Mouse (Mus musculus) hindbrain, embryonic 14.5 days (tissue): ENCODE data around the gene Slc5a5. TPM values are rescaled to one million over a fixed set of nuclear protein-coding genes. Genes with fewer than 3 reads are reported as not detected.

Experiments used
- ATAC-seq: fragments of 200-750 bp; cut with Nextera tagmentation; 2 replicates; pipeline ENCODE4 v1.8.0; 2017; ENCODE audit warnings: moderate number of reproducible peaks, mild to moderate bottlenecking, moderate TSS enrichment, moderate library complexity; ENCODE audit not compliant: low FRiP score
- DNase-seq: peaks from one replicate; pipeline ENCODE4 v3.0.0-alpha.2; 2015; ENCODE audit warnings: low spot score
- H3K27ac ChIP-seq: fragments of 300-500 bp; sonication (generic); 2 replicates; pipeline ENCODE4 v1.5.1; 2014; ENCODE audit warnings: mild to moderate bottlenecking, moderate library complexity
- H3K27me3 ChIP-seq: fragments of 300-500 bp; sonication (generic); 2 replicates; pipeline ENCODE4 v1.6.1; 2014; ENCODE audit warnings: mild to moderate bottlenecking, low read length, mixed read lengths; ENCODE audit not compliant: control insufficient read depth, insufficient read depth
- H3K36me3 ChIP-seq: fragments of 300-500 bp; sonication (generic); replicated peaks from 2 replicates; pipeline ENCODE4 v1.6.1; 2014; ENCODE audit not compliant: control insufficient read depth, insufficient read depth
- H3K4me1 ChIP-seq: fragments of 300-500 bp; sonication (generic); replicated peaks from 2 replicates; pipeline ENCODE4 v1.6.1; 2014; ENCODE audit warnings: antibody characterized with exemption, low read length, mixed read lengths; ENCODE audit not compliant: control insufficient read depth, insufficient read depth
- H3K4me2 ChIP-seq: fragments of 300-500 bp; sonication (generic); replicated peaks from 2 replicates; pipeline ENCODE4 v1.6.1; 2014; ENCODE audit warnings: mild to moderate bottlenecking, moderate library complexity
- H3K4me3 ChIP-seq: fragments of 300-500 bp; sonication (generic); replicated peaks from 2 replicates; pipeline ENCODE4 v1.5.1; 2014; ENCODE audit warnings: mild to moderate bottlenecking, low read length
- H3K9ac ChIP-seq: fragments of 300-500 bp; sonication (generic); 2 replicates; pipeline ENCODE4 v1.6.1; 2014
- H3K9me3 ChIP-seq: fragments of 300-500 bp; sonication (generic); 2 replicates; pipeline ENCODE4 v1.6.1; 2016; ENCODE audit warnings: low read length; ENCODE audit not compliant: control insufficient read depth
- WGBS: fragments of 180-500 bp; shearing (Covaris S2); extraction: QIAGEN DNeasy Blood & Tissue Kit; methylation state at CpG from one replicate; pipeline ENCODE4 v1.1.7; 2014; 5-methylcytosine and 5-hydroxymethylcytosine counted together
- polyA plus RNA-seq: library from polyadenylated mRNA; unstranded; fragments of >200 nt; fragmentation: Nextera tagmentation; extraction: Ambion mirVana; gene quantifications from 2 replicates; pipeline ENCODE4 v1.2.1, GENCODE M21; 2014

Gene Slc5a5
- polyA plus RNA-seq, 1 experiment from 2014 or later, result 1.5 TPM

DNA sequence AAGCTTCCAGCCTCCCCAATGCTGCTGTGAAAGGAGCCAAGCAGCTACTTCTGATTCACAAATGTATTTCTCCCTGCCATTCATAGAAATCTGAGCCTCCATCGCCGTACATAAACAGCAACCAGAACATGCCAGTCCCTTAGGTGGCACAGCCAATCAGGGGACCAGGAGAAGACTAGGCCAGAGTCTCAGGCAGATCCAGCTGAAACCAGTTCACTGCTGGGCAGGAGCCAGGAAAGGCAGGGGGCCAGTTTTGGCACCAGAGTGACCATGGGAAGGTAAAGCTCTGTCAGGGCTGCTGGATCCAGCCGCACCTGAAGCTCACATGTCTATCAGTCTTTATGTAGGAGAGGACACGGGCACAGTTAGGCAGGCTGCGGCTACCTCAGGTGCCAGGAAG is 1.9 kb downstream of the Slc5a5 start:
- Histone ChIP-seq H3K4me3 (no peak overlapping the region), H3K9ac (no peak overlapping the region), H3K27me3 (peaks cover 54% of the 10 kb centered on the region), H3K27ac (no peak overlapping the region), H3K4me1 (peaks cover 8% of the 10 kb centered on the region), H3K36me3 (peaks cover 30% of the 10 kb centered on the region), H3K9me3 (0 out of 2 replicates have a peak, but pooled peaks cover 3% of the 10 kb centered on the region), H3K4me2 (no peak overlapping the region)
- no peak for DNase-seq
- ATAC-seq, result no peak
- WGBS, result 92% methylated on average over 5 of the region's 5 CpGs

DNA sequence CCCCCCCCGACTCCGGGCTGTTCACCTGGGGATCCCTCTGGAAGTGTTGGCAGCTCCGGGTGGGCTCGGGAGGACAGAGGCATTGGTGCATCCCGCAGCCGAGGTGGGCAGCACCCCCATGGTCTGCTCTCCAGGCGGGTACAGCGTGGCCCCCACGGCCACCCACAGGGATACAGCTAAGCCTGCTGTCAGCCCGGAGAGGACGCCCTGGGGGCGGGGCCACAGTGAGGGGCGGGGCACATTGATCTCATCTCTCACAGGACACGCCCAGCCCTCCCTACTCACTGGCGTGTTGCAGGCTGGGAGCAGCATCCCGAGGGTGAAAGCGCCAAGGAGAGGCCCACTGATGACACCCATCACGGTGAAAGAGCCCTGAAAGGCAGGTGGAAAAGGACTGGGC is 4.9 kb downstream of the Slc5a5 start:
- Histone ChIP-seq H3K4me1 (peaks cover 7% of the 10 kb centered on the region), H3K9me3 (0 out of 2 replicates have a peak, but pooled peaks cover 3% of the 10 kb centered on the region), H3K4me3 (no peak overlapping the region), H3K27ac (no peak overlapping the region), H3K36me3 (0 out of 2 replicates have a peak, but pooled peaks cover 3% of the 10 kb centered on the region), H3K9ac (no peak overlapping the region), H3K4me2 (no peak overlapping the region), H3K27me3 (peaks cover 29% of the 10 kb centered on the region)
- ATAC-seq, result no peak
- no peak for DNase-seq
- WGBS, result 6% methylated on average over 18 of the region's 18 CpGs

DNA sequence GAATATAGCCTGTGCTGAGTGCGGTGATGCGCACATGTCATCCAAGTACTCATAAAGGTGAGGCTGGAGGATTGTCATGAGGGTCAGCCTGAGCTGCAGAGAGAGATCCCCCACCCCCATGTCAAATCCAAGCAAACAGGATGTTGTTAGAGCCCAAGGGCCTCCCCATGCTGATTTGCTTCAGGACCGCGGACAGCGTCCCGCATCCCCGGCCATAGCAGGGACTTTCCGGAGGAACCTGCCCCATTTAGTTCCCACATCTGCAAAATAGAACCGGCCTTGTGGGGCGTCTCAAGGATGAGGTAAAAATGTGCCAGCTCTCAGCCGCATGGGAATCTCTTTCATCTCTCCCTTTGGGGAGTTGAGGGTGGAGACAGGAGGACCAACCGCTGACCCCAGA is 6.9 kb downstream of the Slc5a5 start:
- Histone ChIP-seq H3K4me2 (no peak overlapping the region), H3K4me1 (no peaks in the 10 kb centered on the region), H3K27me3 (peaks cover 8% of the 10 kb centered on the region), H3K4me3 (no peak overlapping the region), H3K36me3 (0 out of 2 replicates have a peak, but pooled peaks cover 1% of the 10 kb centered on the region), H3K9me3 (0 out of 2 replicates have a peak, but pooled peaks cover 3% of the 10 kb centered on the region), H3K9ac (no peak overlapping the region), H3K27ac (no peak overlapping the region)
- no peak for DNase-seq
- no peak for ATAC-seq
- WGBS, result 22% methylated on average over 12 of the region's 12 CpGs

GRCm38 (mm10) chr8:70884683-70885082 is 7.9 kb downstream of the Slc5a5 start:
- H3K4me1 ChIP-seq, result no peaks in the 10 kb centered on the region
- no peak overlapping the region for H3K4me2 ChIP-seq
- H3K36me3 ChIP-seq, result no peaks in the 10 kb centered on the region
- H3K4me3 ChIP-seq, result no peak overlapping the region
- 0 out of 2 replicates have a peak, but pooled peaks cover 3% of the 10 kb centered on the region for H3K9me3 ChIP-seq
- H3K27ac ChIP-seq, result no peak overlapping the region
- no peaks in the 10 kb centered on the region for H3K27me3 ChIP-seq
- ATAC-seq, result no peak
- 92% methylated on average over 10 of the region's 10 CpGs for WGBS
- DNase-seq, result no peak
- H3K9ac ChIP-seq, result no peak overlapping the region

DNA sequence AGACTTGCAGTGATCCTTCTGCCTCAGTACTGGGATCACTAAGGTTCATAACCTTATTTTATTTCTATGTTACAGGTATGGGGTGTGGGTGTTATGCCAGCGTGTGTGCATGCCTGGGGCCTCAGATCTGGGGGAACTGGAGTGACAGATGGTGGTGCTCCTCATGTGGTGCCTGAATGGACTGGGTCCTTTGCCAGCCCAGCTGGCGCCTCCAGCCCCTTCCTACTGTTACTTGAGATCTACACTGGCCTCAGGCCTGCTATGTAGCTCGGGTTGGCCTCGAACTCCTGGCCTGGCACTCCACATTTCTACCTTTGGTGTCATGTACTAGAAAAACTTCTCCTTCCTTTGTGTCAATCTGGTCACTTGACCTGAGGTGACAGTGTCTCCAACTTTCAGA is 8.4 kb downstream of the Slc5a5 start:
- no peak overlapping the region for H3K27ac ChIP-seq
- 0 out of 2 replicates have a peak, but pooled peaks cover 3% of the 10 kb centered on the region for H3K9me3 ChIP-seq
- no peak for ATAC-seq
- H3K36me3 ChIP-seq, result no peaks in the 10 kb centered on the region
- 80% methylated on average over 4 of the region's 4 CpGs for WGBS
- H3K4me2 ChIP-seq, result no peak overlapping the region
- H3K4me1 ChIP-seq, result no peaks in the 10 kb centered on the region
- no peak overlapping the region for H3K9ac ChIP-seq
- no peak for DNase-seq
- H3K27me3 ChIP-seq, result no peaks in the 10 kb centered on the region
- no peak overlapping the region for H3K4me3 ChIP-seq

- Histone ChIP-seq H3K4me1 (no peaks in the 10 kb centered on the region), H3K4me2 (no peak overlapping the region), H3K9me3 (no peaks in the 10 kb centered on the region), H3K36me3 (no peaks in the 10 kb centered on the region), H3K9ac (no peak overlapping the region), H3K4me3 (no peak overlapping the region), H3K27me3 (no peaks in the 10 kb centered on the region), H3K27ac (no peak overlapping the region)
- DNase-seq, result no peak
- 38% methylated on average over 11 of the region's 11 CpGs for WGBS
- no peak for ATAC-seq
Measured at GRCm38 (mm10) chr8:70880546-70880945, 12.0 kb downstream of the Slc5a5 start.

- Histone ChIP-seq H3K4me1 (no peaks in the 10 kb centered on the region), H3K27me3 (no peaks in the 10 kb centered on the region), H3K27ac (no peak overlapping the region), H3K9ac (0 out of 2 replicates have a peak overlapping the region, but pooled peaks have one; percentile 11), H3K36me3 (no peaks in the 10 kb centered on the region), H3K4me2 (no peak overlapping the region), H3K4me3 (no peak overlapping the region), H3K9me3 (no peaks in the 10 kb centered on the region)
- DNase-seq (no peak), ATAC-seq (no peak)
- 17% methylated on average over 4 of the region's 4 CpGs for WGBS
Measured at GRCm38 (mm10) chr8:70880126-70880525, 12.4 kb downstream of the Slc5a5 start.

- H3K36me3 ChIP-seq, result no peaks in the 10 kb centered on the region
- no peaks in the 10 kb centered on the region for H3K9me3 ChIP-seq
- no peaks in the 10 kb centered on the region for H3K4me1 ChIP-seq
- no peak overlapping the region for H3K4me3 ChIP-seq
- H3K27ac ChIP-seq, result no peak overlapping the region
- no peak for ATAC-seq
- H3K4me2 ChIP-seq, result no peak overlapping the region
- 44% methylated on average over 4 of the region's 4 CpGs for WGBS
- H3K9ac ChIP-seq, result no peak overlapping the region
- no peak for DNase-seq
- no peaks in the 10 kb centered on the region for H3K27me3 ChIP-seq
Measured at GRCm38 (mm10) chr8:70879500-70879899, 13.1 kb downstream of the Slc5a5 start.

- ATAC-seq (no peak), DNase-seq (no peak)
Measured at GRCm38 (mm10) chr8:70878178-70878577, 14.4 kb downstream of the Slc5a5 start.

DNA sequence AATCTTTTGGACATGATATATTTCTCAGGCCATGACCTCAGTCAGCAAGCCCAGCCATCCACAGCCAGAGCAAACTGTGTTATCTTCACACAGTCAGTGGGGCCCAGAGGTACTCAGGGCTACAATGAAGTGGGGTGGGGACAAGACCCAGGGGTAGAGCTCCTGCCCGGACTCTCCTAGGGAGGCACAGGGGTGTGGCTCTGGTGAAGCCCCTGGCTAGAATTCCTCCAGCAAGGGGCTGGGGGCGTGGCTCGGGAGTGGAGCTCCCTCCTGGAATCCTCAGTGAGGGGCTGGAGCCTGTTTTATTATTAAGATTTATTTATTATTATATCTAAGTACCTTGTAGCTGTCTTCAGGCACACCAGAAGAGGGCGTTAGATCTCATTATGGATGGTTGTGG is 16.2 kb downstream of the Slc5a5 start:
- no peak for ATAC-seq
- no peak overlapping the region for H3K4me2 ChIP-seq
- H3K36me3 ChIP-seq, result no peaks in the 10 kb centered on the region
- H3K4me3 ChIP-seq, result no peak overlapping the region
- no peak for DNase-seq
- H3K27me3 ChIP-seq, result no peaks in the 10 kb centered on the region
- no peaks in the 10 kb centered on the region for H3K9me3 ChIP-seq
- peaks cover 5% of the 10 kb centered on the region; the same call in 1 of the 2 replicates for H3K4me1 ChIP-seq
- H3K9ac ChIP-seq, result no peak overlapping the region
- H3K27ac ChIP-seq, result no peak overlapping the region
- 75% methylated on average over 4 of the region's 4 CpGs for WGBS

More at GRCm38 (mm10) chr8:70878178-70878577, 14.4 kb downstream of the Slc5a5 start:
- no peaks in the 10 kb centered on the region for H3K9me3 ChIP-seq
- no peak overlapping the region for H3K9ac ChIP-seq
- H3K27ac ChIP-seq, result no peak overlapping the region
- H3K36me3 ChIP-seq, result no peaks in the 10 kb centered on the region
- H3K4me2 ChIP-seq, result no peak overlapping the region
- no peak overlapping the region for H3K4me3 ChIP-seq
- 54% methylated on average over 2 of the region's 2 CpGs for WGBS
- no peaks in the 10 kb centered on the region for H3K4me1 ChIP-seq
- H3K27me3 ChIP-seq, result no peaks in the 10 kb centered on the region
